Comparison of ENCODE assay signal across 23 mouse cellular contexts in genomic region chr1:68054715-68055114, GRCm38 (mm10).
DNase-seq lines count a peak whose midpoint lies in the region; ATAC-seq lines count a peak whose summit lies in the region.
"Had no signal": no experiment of that assay in that cellular context is flagged by ENCODE, and none has a peak within 500 bp of the region (broad histone marks: within the 10 kb centered on the region; RNA-seq: fewer than 3 reads in every experiment).

No protein-coding gene starts in this region.

- WGBS in forebrain, embryonic 16.5 days = 45% methylated on average over 3 of the region's 3 CpGs
- WGBS in forebrain, embryonic 12.5 days = 79% methylated on average over 3 of the region's 3 CpGs

- no peaks in the 10 kb centered on the region for H3K9me3 ChIP-seq in forebrain, embryonic 16.5 days (ENCODE audit: control insufficient read depth, low read length)
- H3K9me3 ChIP-seq in forebrain, embryonic 12.5 days = no peaks in the 10 kb centered on the region
- H3K9me3 ChIP-seq: embryonic facial prominence, embryonic 10.5 days; embryonic facial prominence, embryonic 12.5 days; forebrain, embryonic 15.5 days had no signal

- no peak overlapping the region for H3K27ac ChIP-seq in forebrain, embryonic 16.5 days (ENCODE audit: low read length)
- no peak overlapping the region for H3K27ac ChIP-seq in forebrain, embryonic 12.5 days
- H3K27ac ChIP-seq: embryonic facial prominence, embryonic 10.5 days; embryonic facial prominence, embryonic 12.5 days; forebrain, embryonic 15.5 days had no signal

- H3K4me2 ChIP-seq in forebrain, embryonic 16.5 days (ENCODE audit: low read length) = no peak overlapping the region
- H3K4me2 ChIP-seq in forebrain, embryonic 12.5 days = no peak overlapping the region
- H3K4me2 ChIP-seq: embryonic facial prominence, embryonic 12.5 days; forebrain, embryonic 15.5 days had no signal

- H3K9ac ChIP-seq in forebrain, embryonic 16.5 days (replicated peaks; ENCODE audit: low read depth, low read length) = no peak overlapping the region
- no peak overlapping the region for H3K9ac ChIP-seq in forebrain, embryonic 12.5 days
- H3K9ac ChIP-seq: embryonic facial prominence, embryonic 12.5 days; forebrain, embryonic 15.5 days had no signal

- no peaks in the 10 kb centered on the region for H3K27me3 ChIP-seq in forebrain, embryonic 16.5 days (replicated peaks; ENCODE audit: control insufficient read depth, insufficient read depth, low read length)
- no peaks in the 10 kb centered on the region for H3K27me3 ChIP-seq in forebrain, embryonic 12.5 days
- H3K27me3 ChIP-seq: CH12.LX; embryonic facial prominence, embryonic 12.5 days; forebrain, embryonic 15.5 days; Patski had no signal

- peak; percentile 9 to 29 for DNase-seq in cerebellum, postnatal 10 days
- peak; percentile 12 for DNase-seq in brain, adult 2 months (ENCODE audit: low read depth, low spot score)
- peak; percentile 10 for DNase-seq in brain, embryonic 18.5 days (ENCODE audit: low read depth, low spot score)
- DNase-seq in cerebellum, adult 8-10 months = no peak
- DNase-seq: adrenal gland, adult 8-10 months; adrenal gland, postnatal 14 days; adrenal gland, postnatal 36 days; B cell, adult 2 months; cerebellum, adult 11-12 months; cerebellum, adult 2 months; cerebellum, adult 9-11 months; cerebellum, postnatal 25 days had no signal

- no peak for ATAC-seq in cerebellum, adult (ENCODE audit: insufficient number of reproducible peaks, low FRiP score, low TSS enrichment)
- peak; percentile 67 for ATAC-seq in forebrain, embryonic 16.5 days
- no peak for ATAC-seq in forebrain, embryonic 12.5 days (ENCODE audit: low FRiP score)
- ATAC-seq: activated CD4-positive, CD25-positive, alpha-beta regulatory T cell, adult 4 months; CD4-positive, CD25-positive, alpha-beta regulatory T cell, adult 4 months; forebrain, embryonic 15.5 days; Patski had no signal

- H3K4me3 ChIP-seq in forebrain, embryonic 16.5 days (replicated peaks; ENCODE audit: low read length) = no peak overlapping the region
- no peak overlapping the region for H3K4me3 ChIP-seq in forebrain, embryonic 12.5 days (replicated peaks)
- H3K4me3 ChIP-seq: embryonic facial prominence, embryonic 10.5 days; embryonic facial prominence, embryonic 12.5 days; forebrain, embryonic 15.5 days had no signal

- no peaks in the 10 kb centered on the region for H3K36me3 ChIP-seq in forebrain, embryonic 16.5 days (ENCODE audit: control insufficient read depth, insufficient read depth)
- H3K36me3 ChIP-seq in forebrain, embryonic 12.5 days (replicated peaks) = no peaks in the 10 kb centered on the region
- H3K36me3 ChIP-seq: embryonic facial prominence, embryonic 10.5 days; embryonic facial prominence, embryonic 12.5 days; forebrain, embryonic 15.5 days; G1E had no signal

- H3K4me1 ChIP-seq in forebrain, embryonic 16.5 days (replicated peaks; ENCODE audit: control insufficient read depth, insufficient read depth, low read length) = no peaks in the 10 kb centered on the region
- peaks cover 2% of the 10 kb centered on the region; the same call in 1 of the 2 replicates for H3K4me1 ChIP-seq in forebrain, embryonic 12.5 days
- H3K4me1 ChIP-seq: embryonic facial prominence, embryonic 10.5 days; forebrain, embryonic 15.5 days had no signal
